ENCODE assay signal across 8 mouse cellular contexts in the genomic region with DNA sequence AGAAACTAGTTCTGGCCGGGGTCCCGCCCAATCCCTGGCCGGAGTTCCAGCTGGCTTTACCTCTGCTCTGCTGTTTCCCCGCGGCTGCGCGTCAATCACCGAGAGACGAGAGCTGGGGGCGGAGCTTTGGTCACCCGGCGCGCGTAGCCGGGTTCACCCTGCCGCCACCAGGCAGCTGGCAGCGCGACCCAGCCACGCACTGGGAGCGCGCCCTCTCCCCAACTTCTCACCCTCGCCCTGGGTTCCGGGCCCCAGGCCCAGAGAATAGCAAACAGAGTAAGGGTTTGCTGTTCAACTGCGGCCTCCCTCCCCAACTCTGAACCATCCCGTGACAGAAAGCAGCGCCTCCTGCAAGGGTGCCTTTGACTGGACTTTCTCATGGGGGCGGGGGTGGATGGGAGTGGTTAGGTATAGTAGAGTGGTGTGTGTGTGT. TPM values are rescaled to one million over a fixed set of nuclear protein-coding genes. Genes with fewer than 3 reads are reported as not detected.
DNase-seq lines count a peak whose midpoint lies in the region; ATAC-seq and TF ChIP-seq lines count a peak whose summit lies in the region.

No protein-coding gene starts in this region.

- TF ChIP-seq CTCF in E14TG2a.4 (conservative IDR thresholded peaks at IDR 0.05; ENCODE audit: low read length) = no peak
- TF ChIP-seq CTCF in forebrain, postnatal 0 days (IDR thresholded peaks at IDR 0.05; ENCODE audit: low read depth) = no peak

- no peaks in the 10 kb centered on the region for H3K36me3 ChIP-seq in E14TG2a.4 (ENCODE audit: insufficient read depth, low read length)
- H3K36me3 ChIP-seq in forebrain, postnatal 0 days (ENCODE audit: insufficient read depth) = no peaks in the 10 kb centered on the region
- no peaks in the 10 kb centered on the region for H3K36me3 ChIP-seq in hindbrain, embryonic 11.5 days (ENCODE audit: control insufficient read depth, insufficient read depth, low read length)

- no peaks in the 10 kb centered on the region for H3K9me3 ChIP-seq in E14TG2a.4 (ENCODE audit: low read length)
- H3K9me3 ChIP-seq in forebrain, postnatal 0 days (ENCODE audit: low read length) = no peaks in the 10 kb centered on the region
- no peaks in the 10 kb centered on the region for H3K9me3 ChIP-seq in hindbrain, embryonic 11.5 days (ENCODE audit: control insufficient read depth, low read length)

- peak overlapping the region; percentile 61 for H3K4me2 ChIP-seq in forebrain, postnatal 0 days (ENCODE audit: low read depth)
- peak overlapping the region; percentile 66 for H3K4me2 ChIP-seq in hindbrain, embryonic 11.5 days (replicated peaks; ENCODE audit: low read depth, low read length)

- peak overlapping the region; percentile 72 for H3K9ac ChIP-seq in forebrain, postnatal 0 days
- H3K9ac ChIP-seq in hindbrain, embryonic 11.5 days (ENCODE audit: low read depth, low read length) = peak overlapping the region; percentile 88

- H3K4me3 ChIP-seq in E14TG2a.4 (replicated peaks; ENCODE audit: low read length) = peak overlapping the region; percentile 81
- H3K4me3 ChIP-seq in forebrain, postnatal 0 days (ENCODE audit: low read depth, low read length) = peak overlapping the region; percentile 70
- peak overlapping the region; percentile 90 for H3K4me3 ChIP-seq in hindbrain, embryonic 11.5 days (ENCODE audit: low read depth, low read length)

- H3K4me1 ChIP-seq in E14TG2a.4 (replicated peaks; ENCODE audit: low read depth, low read length) = peaks cover 45% of the 10 kb centered on the region
- H3K4me1 ChIP-seq in forebrain, postnatal 0 days (ENCODE audit: insufficient read depth) = no peaks in the 10 kb centered on the region
- H3K4me1 ChIP-seq in hindbrain, embryonic 11.5 days (replicated peaks; ENCODE audit: control insufficient read depth, insufficient read depth, low read length) = no peaks in the 10 kb centered on the region

- H3K27me3 ChIP-seq in E14TG2a.4 (ENCODE audit: insufficient read depth, low read length) = peaks cover 90% of the 10 kb centered on the region
- H3K27me3 ChIP-seq in forebrain, postnatal 0 days (ENCODE audit: insufficient read depth, low read length) = no peaks in the 10 kb centered on the region
- H3K27me3 ChIP-seq in hindbrain, embryonic 11.5 days (ENCODE audit: control insufficient read depth, insufficient read depth, low read length) = no peaks in the 10 kb centered on the region

- WGBS in forebrain, postnatal 0 days = under 1% methylated on average over 27 of the region's 27 CpGs
- WGBS in hindbrain, embryonic 11.5 days = 1% methylated on average over 25 of the region's 27 CpGs

- peak; percentile 44 for ATAC-seq in forebrain, postnatal 0 days
- peak; percentile 76 for ATAC-seq in hindbrain, embryonic 11.5 days (ENCODE audit: low FRiP score)
- no peak for ATAC-seq in cerebellum, adult (ENCODE audit: insufficient number of reproducible peaks, low FRiP score, low TSS enrichment)

- peak overlapping the region; percentile 96 for H3K27ac ChIP-seq in forebrain, postnatal 0 days (ENCODE audit: low read depth, low read length)
- peak overlapping the region; percentile 99 for H3K27ac ChIP-seq in hindbrain, embryonic 11.5 days (ENCODE audit: low read depth, low read length)

- DNase-seq in adrenal gland, postnatal 10 days = peak; percentile 94
- peak; percentile 87 for DNase-seq in forebrain, postnatal 0 days
- DNase-seq in hindbrain, embryonic 11.5 days (ENCODE audit: low spot score) = peak; percentile 92
- peak; percentile 69 to 73 for DNase-seq in layer of hippocampus, postnatal 36 days
- DNase-seq in lung, postnatal 36 days = peak; percentile 87
- peak; percentile 63 for DNase-seq in retina, postnatal 7 days (ENCODE audit: low read depth, low spot score)

RNA-seq across cellular contexts. Expression of gene Meis2, which starts 1.4 kb away (rescaled TPM):
- 100 to 1,000 TPM in 1 of 2 experiments, 10 to 100 TPM in 1; 93.8 to 104 TPM for total RNA-seq in adrenal gland, postnatal 10 days (2021)
- 204 and 227 TPM in 2 replicates for total RNA-seq in forebrain, postnatal 0 days (2014; rRNA removed)
- 85.5 and 106 TPM in 2 replicates for polyA plus RNA-seq in forebrain, postnatal 0 days (2015; fragmentation: Nextera tagmentation; extraction: Ambion mirVana)
- polyA plus RNA-seq in hindbrain, embryonic 11.5 days (2014; fragmentation: Nextera tagmentation; extraction: Ambion mirVana) = 121 and 142 TPM in 2 replicates
- 10 to 100 TPM; 39.2 to 43.8 TPM for total RNA-seq in layer of hippocampus, postnatal 36 days (2021)
